Mouse (Mus musculus): Measurements from ENCODE around the gene Nptx1. TPM values are rescaled to one million over a fixed set of nuclear protein-coding genes. Genes with fewer than 3 reads are reported as not detected.

Gene Nptx1
- polyA plus RNA-seq, 1 experiment from 2014 or later: 15.3 TPM

DNA sequence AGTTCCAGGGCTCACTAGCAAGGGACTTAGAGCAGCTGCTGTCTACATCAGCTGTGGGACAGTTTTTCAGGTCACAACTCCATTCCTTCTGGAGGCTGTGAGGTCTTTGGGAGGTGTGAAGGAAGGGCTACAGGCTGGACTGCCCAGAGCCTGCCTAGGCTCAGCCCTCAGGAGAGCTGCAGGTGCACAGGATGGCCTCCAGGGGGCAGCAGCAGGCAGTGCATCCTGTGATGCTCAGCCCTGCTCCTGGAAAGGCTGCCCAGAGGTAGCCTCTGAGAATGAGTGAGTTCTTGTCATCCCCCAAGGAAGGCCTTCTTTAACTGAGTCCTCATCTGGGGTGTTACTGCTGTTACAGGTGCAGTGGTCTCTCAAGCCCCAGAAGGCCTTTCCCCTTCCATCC is 43.9 kb downstream of the Nptx1 start:
- Histone ChIP-seq H3K4me2 (no peak overlapping the region), H3K4me1 (replicated peaks) (peaks cover 17% of the 10 kb centered on the region), H3K27ac (replicated peaks) (no peak overlapping the region), H3K9me3 (no peaks in the 10 kb centered on the region), H3K36me3 (peaks cover 85% of the 10 kb centered on the region), H3K4me3 (no peak overlapping the region), H3K9ac (no peak overlapping the region), H3K27me3 (no peaks in the 10 kb centered on the region)
- ATAC-seq (ENCODE audit: low read depth): peak; percentile 61

DNA sequence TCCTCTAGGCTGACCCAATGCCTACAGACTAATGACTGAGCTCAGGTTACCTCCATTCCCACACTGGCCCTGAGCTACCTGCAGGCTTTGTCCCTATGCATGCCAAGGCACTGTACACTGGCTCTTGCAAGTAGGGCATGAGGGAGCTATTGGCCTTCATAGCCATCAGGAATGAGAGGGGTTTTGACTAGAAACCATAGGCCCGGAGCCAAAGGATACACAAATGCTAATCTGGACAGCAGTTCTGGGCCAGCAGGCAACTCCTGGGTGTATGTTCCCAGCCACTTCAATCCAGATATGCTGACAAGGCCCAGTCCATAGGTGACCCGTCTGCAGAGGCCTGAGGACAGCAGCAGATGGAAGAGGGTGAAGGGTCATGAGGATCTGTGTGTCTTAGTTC is 47.5 kb downstream of the Nptx1 start:
- Histone ChIP-seq H3K27ac (replicated peaks) (no peak overlapping the region), H3K4me1 (replicated peaks) (peaks cover 8% of the 10 kb centered on the region), H3K36me3 (peaks cover 67% of the 10 kb centered on the region), H3K4me3 (no peak overlapping the region), H3K27me3 (no peaks in the 10 kb centered on the region), H3K9me3 (no peaks in the 10 kb centered on the region), H3K4me2 (no peak overlapping the region), H3K9ac (no peak overlapping the region)
- WGBS: 74% methylated on average over 2 of the region's 2 CpGs
- no peak for ATAC-seq (ENCODE audit: low read depth)

DNA sequence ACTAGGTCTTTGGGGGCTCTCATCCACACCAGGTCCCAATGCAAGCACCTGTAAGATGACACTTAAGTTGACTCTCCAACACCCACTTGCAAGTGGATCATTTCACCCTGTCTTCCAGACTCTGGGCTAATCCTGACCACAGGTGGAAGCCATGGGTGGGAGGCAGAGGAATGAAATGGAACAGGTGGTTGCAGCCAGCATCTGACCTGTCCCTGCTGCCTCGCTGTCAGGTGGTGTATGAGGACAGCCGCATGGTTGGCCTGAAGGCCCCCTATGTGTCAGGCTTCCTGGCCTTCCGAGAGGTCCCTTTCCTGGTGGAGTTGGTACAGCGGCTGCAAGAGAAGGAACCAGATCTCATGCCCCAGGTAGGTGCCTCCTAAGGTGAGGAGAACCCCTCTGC is 48.3 kb downstream of the Nptx1 start:
- ATAC-seq (ENCODE audit: low read depth): no peak
- Histone ChIP-seq H3K4me3 (no peak overlapping the region), H3K4me2 (no peak overlapping the region), H3K9me3 (no peaks in the 10 kb centered on the region), H3K27me3 (no peaks in the 10 kb centered on the region), H3K27ac (replicated peaks) (no peak overlapping the region), H3K9ac (no peak overlapping the region), H3K36me3 (peaks cover 61% of the 10 kb centered on the region), H3K4me1 (replicated peaks) (peaks cover 14% of the 10 kb centered on the region)
- WGBS: 95% methylated on average over 4 of the region's 4 CpGs

DNA sequence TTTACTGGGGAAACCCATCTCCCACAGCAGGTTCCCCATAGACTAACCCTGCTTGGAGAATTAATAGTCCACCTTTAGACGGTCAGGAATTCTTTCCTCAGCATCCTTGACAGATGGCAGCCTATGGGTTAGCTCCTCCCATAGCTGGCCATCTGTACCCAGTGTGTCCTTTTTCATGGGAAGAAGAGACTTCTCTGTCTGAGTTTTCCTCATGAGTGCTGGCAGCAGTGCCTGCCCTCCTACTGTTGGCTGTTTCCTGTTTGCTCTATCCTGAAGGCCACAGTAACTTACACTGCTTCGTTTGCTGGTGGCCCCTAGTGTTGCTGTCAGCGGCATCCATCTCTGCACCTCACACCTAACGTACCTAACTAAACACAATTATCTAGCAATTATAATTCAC is 50.1 kb downstream of the Nptx1 start:
- 70% methylated on average over 4 of the region's 4 CpGs for whole genome bisulfite sequencing
- no peak overlapping the region for H3K4me3 ChIP-seq
- H3K27ac ChIP-seq (replicated peaks): no peak overlapping the region
- H3K36me3 ChIP-seq: peaks cover 46% of the 10 kb centered on the region
- H3K9ac ChIP-seq: no peak overlapping the region
- H3K4me1 ChIP-seq (replicated peaks): peaks cover 30% of the 10 kb centered on the region
- H3K27me3 ChIP-seq: no peaks in the 10 kb centered on the region
- H3K4me2 ChIP-seq: no peak overlapping the region
- no peak for ATAC-seq (ENCODE audit: low read depth)
- no peaks in the 10 kb centered on the region for H3K9me3 ChIP-seq

DNA sequence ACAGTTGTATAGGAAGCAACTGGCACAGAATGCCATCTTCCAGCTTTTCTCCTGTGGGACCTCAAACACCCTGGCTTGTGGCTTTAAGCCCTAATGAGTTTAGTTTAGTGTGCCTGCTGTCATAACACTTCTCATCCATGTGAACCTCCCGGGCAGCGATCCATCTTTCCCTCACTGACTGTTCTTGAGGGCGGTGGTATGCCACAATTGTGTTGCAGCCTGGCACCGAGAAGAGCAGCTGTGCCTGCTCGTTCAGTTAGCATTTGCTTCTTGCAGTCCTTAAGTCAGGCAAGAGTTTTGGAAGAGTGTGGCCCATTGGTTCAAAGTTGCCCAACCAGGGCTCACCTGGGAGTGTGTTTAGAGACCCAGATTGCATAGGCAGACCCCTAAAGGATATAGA is 51.4 kb downstream of the Nptx1 start:
- ATAC-seq (ENCODE audit: low read depth): no peak
- 90% methylated on average over 5 of the region's 5 CpGs for WGBS
- H3K9ac ChIP-seq: no peak overlapping the region
- peaks cover 33% of the 10 kb centered on the region for H3K36me3 ChIP-seq
- H3K27ac ChIP-seq (replicated peaks): no peak overlapping the region
- H3K4me1 ChIP-seq (replicated peaks): peaks cover 36% of the 10 kb centered on the region
- H3K9me3 ChIP-seq: no peaks in the 10 kb centered on the region
- H3K27me3 ChIP-seq: no peaks in the 10 kb centered on the region
- H3K4me2 ChIP-seq: no peak overlapping the region
- no peak overlapping the region for H3K4me3 ChIP-seq

DNA sequence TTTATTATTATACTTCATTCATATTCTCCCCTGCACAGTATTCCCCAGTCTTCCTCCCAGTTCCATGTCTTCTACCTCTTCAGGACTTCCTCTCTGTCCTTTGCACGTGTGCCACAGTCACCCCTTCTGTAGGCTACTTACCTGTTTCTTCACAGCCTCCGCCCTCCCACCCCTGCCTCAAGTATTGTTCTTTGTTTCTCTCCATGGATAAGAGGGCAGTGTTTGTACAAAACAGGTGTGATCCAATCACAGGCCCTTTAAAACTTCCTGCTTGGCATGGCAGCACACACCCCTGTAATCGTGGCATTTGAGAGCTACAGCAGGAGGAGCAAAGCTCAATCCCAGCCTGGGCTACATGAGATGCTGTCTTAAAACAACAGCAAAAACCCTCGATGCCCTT is 54.0 kb downstream of the Nptx1 start:
- ATAC-seq (ENCODE audit: low read depth): no peak
- Histone ChIP-seq H3K27me3 (no peaks in the 10 kb centered on the region), H3K4me1 (replicated peaks) (peaks cover 42% of the 10 kb centered on the region), H3K4me2 (no peak overlapping the region), H3K4me3 (no peak overlapping the region), H3K9ac (no peak overlapping the region), H3K36me3 (0 out of 2 replicates have a peak, but pooled peaks cover 13% of the 10 kb centered on the region), H3K9me3 (no peaks in the 10 kb centered on the region), H3K27ac (replicated peaks) (no peak overlapping the region)
- WGBS: 82% methylated on average over 4 of the region's 4 CpGs

DNA sequence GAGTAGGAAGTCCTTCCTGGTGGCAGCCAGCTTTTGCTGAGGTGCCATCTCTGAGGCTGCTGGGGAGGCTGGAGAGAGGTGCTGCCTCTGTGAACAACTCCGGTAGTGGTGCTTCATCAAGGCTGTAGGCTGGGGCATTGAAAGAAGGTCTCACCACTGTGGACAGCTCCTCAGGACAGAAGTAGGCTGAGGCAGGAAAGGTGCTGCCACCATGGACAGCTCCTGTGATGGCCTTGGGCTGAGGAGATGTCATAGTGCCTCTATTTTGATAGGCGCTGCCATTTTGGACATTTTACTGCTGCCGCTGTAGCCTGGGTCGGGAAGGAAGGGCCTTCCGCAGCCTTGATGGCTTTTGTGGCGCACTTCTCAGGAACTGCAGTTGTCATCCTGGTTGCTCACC is 54.7 kb downstream of the Nptx1 start:
- WGBS: 94% methylated on average over 6 of the region's 6 CpGs
- no peaks in the 10 kb centered on the region for H3K9me3 ChIP-seq
- 0 out of 2 replicates have a peak, but pooled peaks cover 13% of the 10 kb centered on the region for H3K36me3 ChIP-seq
- H3K4me2 ChIP-seq: peak overlapping the region; percentile 90
- peaks cover 42% of the 10 kb centered on the region for H3K4me1 ChIP-seq (replicated peaks)
- no peak overlapping the region for H3K27ac ChIP-seq (replicated peaks)
- H3K27me3 ChIP-seq: no peaks in the 10 kb centered on the region
- H3K9ac ChIP-seq: peak overlapping the region; percentile 97
- 0 out of 2 replicates have a peak overlapping the region, but pooled peaks have one; percentile 90 for H3K4me3 ChIP-seq
- ATAC-seq (ENCODE audit: low read depth): no peak

DNA sequence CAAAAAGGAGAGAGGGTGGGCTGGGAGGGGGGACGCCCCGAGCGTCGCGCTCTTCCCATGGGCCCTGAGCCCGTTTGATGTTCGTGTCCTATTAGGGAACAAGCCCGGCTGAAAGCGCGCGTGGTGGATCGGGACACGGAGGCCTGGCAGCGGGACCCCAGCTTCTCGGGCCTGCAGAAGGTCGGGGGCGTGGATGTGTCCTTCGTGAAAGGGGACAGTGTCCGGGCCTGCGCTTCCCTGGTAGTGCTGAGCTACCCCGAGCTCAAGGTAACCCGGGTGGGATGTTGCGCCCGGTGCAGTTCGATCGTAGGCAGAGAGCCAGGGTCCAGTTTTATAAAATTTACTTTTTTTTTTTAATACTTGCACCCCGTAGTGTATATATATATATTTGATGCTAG is 55.9 kb downstream of the Nptx1 start:
- WGBS: 6% methylated on average over 27 of the region's 27 CpGs
- H3K4me3 ChIP-seq: peak overlapping the region; percentile 90
- H3K36me3 ChIP-seq: 0 out of 2 replicates have a peak, but pooled peaks cover 15% of the 10 kb centered on the region
- peak overlapping the region; percentile 97 for H3K9ac ChIP-seq
- ATAC-seq (ENCODE audit: low read depth): no peak; the same call in 1 of the 2 replicates
- no peaks in the 10 kb centered on the region for H3K9me3 ChIP-seq
- H3K27me3 ChIP-seq: no peaks in the 10 kb centered on the region
- peaks cover 42% of the 10 kb centered on the region for H3K4me1 ChIP-seq (replicated peaks)
- peak overlapping the region; percentile 90 for H3K4me2 ChIP-seq
- peak overlapping the region; percentile 95 for H3K27ac ChIP-seq (replicated peaks)

DNA sequence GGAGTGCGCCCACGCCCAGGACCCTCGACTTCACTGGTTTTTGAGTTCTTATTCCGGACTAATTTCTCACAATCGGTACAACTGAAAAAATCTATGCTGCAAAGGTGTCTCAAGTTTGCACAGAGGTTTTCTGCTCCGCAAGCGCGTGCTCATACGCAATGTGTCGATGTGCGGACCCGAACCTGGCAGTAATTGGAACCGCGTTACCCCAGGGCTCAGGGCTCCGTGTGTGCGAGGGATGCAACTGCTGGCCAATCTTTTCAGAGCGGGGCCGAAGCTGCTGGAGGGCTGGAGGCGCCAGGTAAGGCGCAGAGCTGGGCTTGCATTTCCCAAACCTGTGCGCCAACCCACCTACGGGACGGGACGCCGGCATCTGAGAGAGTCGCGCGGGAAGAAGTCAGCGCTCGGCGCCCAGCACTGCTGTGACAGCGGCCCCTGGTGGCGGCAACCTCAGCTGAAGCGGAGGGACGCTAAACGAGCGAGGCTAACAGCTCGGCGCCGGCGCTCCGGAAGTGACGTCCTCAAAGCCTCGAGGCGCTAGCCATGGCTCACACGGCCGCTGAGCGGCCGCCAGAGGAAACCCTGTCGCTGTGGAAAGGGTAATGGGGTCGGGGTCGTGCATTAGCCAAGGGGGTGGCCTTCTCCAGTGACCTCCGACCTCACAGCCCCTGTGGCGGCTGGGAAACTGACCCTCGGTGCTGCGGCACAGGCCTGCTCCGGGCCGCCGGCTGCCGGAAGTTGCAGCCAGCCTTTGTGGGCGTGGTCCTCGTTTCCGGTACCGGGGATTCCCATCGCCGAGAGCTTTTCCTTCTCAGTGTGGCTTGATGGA is 56.5 kb downstream of the Nptx1 start, which contains the start of gene Endov:
Gene Endov, plus strand, starts transcription at position 487 of the 829 bp plus-strand sequence.
- Histone ChIP-seq H3K4me2 (peak within 1 kb of the TSS; percentile 90), H3K9ac (peak within 1 kb of the TSS; percentile 97), H3K4me1 (replicated peaks) (peaks cover 42% of the 10 kb centered on the region), H3K27ac (replicated peaks) (peak within 1 kb of the TSS; percentile 95), H3K9me3 (no peaks in the 10 kb centered on the region), H3K27me3 (no peaks in the 10 kb centered on the region), H3K4me3 (peak within 1 kb of the TSS; percentile 90), H3K36me3 (0 out of 2 replicates have a peak, but pooled peaks cover 16% of the 10 kb centered on the region)
- peak; percentile 96 for ATAC-seq (ENCODE audit: low read depth)
- under 1% methylated on average over 66 of the region's 66 CpGs for WGBS

Other genes with a start within 250 kb of the Nptx1 start
- 260 and 263 TPM in 2 replicates for gene Eif4a3, start 247.7 kb downstream of the Nptx1 start, polyA plus RNA-seq (2015; fragmentation: Nextera tagmentation; extraction: Ambion mirVana)
- gene Card14, start 240.0 kb downstream of the Nptx1 start, polyA plus RNA-seq (2015; fragmentation: Nextera tagmentation; extraction: Ambion mirVana): 0.17 and 0.23 TPM in 2 replicates
- 5.6 and 5.7 TPM in 2 replicates for gene Sgsh, start 192.2 kb downstream of the Nptx1 start, polyA plus RNA-seq (2015; fragmentation: Nextera tagmentation; extraction: Ambion mirVana)
- 4.3 and 5.3 TPM in 2 replicates for gene Slc26a11, start 192.2 kb downstream of the Nptx1 start, polyA plus RNA-seq (2015; fragmentation: Nextera tagmentation; extraction: Ambion mirVana)
- 0.98 and 1.6 TPM in 2 replicates for gene Rnf213, start 154.7 kb downstream of the Nptx1 start, polyA plus RNA-seq (2015; fragmentation: Nextera tagmentation; extraction: Ambion mirVana)
- 15.6 and 17.3 TPM in 2 replicates for gene Endov, start 56.4 kb downstream of the Nptx1 start, polyA plus RNA-seq (2015; fragmentation: Nextera tagmentation; extraction: Ambion mirVana)
- 9.6 and 11.1 TPM in 2 replicates for gene Rptor, start 55.2 kb upstream of the Nptx1 start, polyA plus RNA-seq (2015; fragmentation: Nextera tagmentation; extraction: Ambion mirVana)